Mouse (Mus musculus) cerebellum, adult 9-10 months (tissue): ENCODE measurements around the gene Hyal1.
A peak's percentile ranks its signal among the peaks of the same experiment; 100 is the strongest.

ENCODE experiments used
- DNase-seq: peaks from one replicate; pipeline ENCODE4 v3.0.0; 2022

The Hyal1 gene

DNA sequence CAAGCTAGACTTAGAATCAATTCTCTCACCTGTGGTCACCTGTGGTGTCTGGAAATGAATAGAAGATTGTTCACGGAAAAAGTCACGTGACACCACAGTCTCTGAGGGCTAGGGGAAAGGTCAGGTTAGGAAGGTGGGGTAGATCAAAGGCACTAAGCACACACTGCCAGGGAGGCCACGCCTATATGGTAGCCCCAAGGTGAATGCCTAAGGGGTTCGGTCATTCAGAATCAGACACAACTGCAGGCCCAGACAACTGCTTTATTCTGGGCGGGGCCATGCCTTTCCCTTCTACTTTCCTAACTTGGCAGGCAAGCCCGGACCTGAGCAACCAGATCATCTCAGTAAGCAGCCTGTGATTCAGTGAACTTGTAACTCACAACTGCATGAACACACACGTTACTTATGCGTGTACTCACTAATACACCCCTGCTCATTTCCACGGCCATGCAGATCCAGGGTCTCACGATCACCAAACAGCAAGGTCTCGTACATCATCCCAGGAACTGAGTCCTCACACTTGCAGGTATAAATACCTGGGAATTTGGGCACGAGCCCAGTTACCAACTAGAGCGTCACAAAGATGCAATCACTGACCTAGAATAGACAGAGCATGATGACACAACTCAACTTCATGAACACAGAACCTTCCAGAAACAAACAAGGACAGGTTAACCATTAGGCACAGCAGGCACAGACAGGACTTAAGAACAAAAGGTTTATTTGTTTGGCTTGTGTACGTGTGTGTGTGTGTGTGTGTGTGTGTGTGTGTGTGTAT, 959 bp upstream of the Hyal1 start:
- DNase-seq: no peak

- no peak for DNase-seq
Observed at GRCm38 (mm10) chr9:107577871-107578270, 1.1 kb downstream of the Hyal1 start.

- DNase-seq: no peak
Observed at GRCm38 (mm10) chr9:107578587-107578986, 1.9 kb downstream of the Hyal1 start, which contains the start of gene Naa80. Gene Naa80 (plus strand): TSS chr9:107578887.

DNA sequence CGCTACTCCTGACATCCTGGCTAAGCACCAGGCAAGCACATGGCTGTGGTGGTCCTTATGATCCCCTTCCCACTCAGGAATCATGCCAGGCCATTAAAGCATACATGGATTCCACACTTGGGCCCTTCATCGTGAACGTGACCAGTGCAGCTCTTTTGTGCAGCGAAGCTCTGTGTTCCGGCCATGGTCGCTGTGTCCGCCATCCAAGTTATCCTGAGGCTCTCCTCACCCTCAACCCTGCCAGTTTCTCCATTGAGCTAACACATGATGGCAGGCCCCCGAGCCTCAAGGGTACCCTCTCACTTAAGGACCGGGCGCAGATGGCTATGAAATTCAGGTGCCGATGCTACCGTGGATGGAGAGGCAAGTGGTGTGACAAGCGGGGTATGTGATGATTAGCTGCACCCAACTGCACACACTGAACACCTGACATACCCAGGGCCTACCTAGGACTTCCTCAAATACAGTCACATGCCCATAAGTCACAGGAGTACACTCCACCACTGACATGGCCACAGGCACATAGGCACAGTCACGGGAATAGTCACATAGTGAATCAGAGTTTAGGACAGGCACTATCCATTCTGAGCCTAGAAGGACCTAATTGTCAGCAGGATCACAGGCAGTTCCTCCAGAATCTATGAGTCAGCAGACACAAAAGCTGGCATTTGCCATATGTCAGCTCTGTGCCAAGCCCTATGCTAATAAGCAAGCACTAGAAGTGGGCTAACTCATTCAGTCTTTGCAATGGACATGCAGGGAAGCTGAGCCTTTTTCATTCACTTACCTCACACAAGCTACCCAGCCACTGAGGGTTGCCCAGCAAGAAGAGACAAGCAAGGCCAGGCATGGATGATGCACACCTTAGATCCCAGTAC, 2.5 kb downstream of the Hyal1 start:
- DNase-seq: peak; percentile 78

GRCm38 (mm10) chr9:107580501-107581317, 4.0 kb downstream of the Hyal1 start, which contains the start of gene Hyal3:
Gene Hyal3 (plus strand): TSS chr9:107580818.
- peak; percentile 91 for DNase-seq

DNA sequence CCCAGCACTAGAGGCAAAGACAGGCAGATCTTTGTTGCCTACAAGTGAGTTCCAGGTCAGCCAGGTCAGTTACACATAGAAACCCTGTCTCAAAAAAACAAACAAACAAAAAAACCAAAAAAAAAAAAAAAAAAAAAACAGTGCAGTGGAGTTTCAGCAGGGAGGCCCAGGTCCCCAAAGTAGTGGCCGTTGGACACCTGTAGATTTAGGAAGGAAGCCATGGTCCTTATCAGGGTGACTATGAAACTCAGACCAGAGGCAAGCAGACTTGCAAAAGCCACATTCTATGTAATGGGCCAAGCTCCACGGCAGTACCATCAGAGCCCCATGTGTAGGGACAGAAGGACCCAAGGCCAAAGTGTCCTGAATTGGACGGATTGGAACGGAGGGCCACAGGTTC, 4.9 kb downstream of the Hyal1 start:
- no peak for DNase-seq

- no peak for DNase-seq
Observed at GRCm38 (mm10) chr9:107582509-107583062, 5.9 kb downstream of the Hyal1 start.

GRCm38 (mm10) chr9:107583174-107583573, 6.4 kb downstream of the Hyal1 start:
- DNase-seq: no peak

DNA sequence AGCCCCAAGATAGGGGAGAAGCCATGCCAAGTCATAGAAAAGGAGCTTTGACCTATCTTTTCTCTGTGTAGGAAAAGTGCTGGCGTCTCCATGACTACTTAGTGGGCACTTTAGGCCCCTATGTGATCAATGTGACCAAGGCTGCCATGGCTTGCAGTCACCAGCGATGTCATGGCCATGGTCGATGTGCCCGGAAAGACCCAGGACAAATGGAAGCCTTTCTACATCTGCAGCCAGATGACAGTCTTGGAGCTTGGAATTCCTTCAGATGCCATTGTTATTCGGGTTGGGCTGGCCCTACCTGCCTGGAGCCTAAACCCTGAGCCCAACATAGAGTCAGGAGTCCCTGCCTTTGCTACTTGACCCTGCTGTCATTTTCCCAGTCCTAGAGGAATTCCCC, 9.8 kb downstream of the Hyal1 start:
- DNase-seq: no peak

DNA sequence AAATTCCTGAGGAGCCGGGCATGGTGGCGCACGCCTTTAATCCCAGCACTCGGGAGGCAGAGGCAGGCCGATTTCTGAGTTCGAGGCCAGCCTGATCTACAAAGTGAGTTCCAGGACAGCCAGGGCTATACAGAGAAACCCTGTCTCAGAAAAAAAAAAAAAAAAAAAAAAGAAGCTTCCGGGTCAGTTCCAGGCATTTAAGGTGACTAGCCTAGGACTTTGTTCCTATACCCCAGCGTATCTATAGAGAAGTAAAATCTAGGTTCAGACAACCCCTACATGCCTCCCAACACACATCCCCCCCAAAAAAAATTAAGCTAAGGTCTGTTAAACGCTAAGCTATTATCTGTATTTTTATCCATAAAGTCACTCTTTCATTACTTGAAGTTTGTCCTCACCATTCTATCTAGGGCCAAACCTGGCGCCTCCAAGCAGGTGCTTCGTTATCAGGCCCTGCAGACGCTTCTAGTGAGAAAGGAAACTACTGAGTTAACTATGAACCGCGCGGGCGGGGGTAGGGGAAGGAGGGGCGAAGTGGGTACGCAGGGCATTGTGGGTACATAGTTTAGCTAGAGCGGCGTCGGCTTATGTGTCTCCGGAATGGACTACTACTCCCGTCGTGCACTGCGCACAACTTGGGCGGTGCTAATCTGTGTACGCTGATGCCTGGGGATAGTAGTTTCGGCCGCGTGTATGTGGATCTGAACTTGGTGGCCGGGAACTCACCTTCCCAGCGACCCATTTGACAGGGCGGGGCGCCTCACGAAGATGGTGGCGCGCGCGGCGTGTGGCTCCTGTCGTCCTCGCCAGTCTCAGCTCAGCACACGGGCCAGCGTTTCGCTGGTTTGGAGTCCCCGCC, 10.5 kb downstream of the Hyal1 start, which contains the start of gene Ifrd2:
TSS of gene Ifrd2 (plus strand) at position 669 of the 859 bp plus-strand sequence.
- peak; percentile 99 for DNase-seq

DNA sequence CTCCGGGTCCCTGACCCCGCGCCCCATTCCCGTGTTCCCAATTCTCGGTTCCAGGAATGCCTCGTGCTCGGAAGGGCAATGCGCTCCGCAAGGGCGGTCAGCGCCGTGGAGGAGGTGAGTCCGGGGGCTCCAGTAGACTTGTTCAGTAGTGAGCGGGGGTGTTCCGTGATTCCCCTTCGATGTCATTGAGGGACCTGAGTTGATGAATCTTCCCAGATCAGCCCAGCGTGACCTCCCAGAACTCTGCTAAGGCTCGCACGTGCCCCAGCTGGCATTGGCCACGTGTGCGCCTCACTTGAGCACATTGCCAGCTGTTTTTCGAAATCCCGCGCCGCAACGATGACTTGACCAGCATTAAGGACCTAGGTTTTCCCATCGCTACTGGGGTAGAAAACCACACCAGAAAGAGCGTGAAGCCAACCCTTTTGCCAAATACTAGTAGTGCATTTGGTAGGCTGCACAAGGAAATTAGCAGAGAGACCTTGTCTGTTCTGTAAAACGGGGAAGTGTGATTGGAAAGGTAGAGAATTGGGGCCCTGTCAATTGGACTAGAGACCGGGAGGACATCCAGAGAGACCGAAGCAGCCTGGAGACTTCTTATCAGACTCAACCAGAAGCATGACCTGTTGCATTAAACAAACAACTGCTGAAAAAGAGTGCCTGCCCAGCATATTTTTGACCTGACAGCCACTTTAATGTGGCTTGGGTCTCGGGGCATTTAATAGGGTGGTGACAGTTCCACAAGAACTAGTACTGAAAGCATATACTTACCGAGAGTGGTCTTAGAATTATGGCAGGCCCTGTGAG, 11.3 kb downstream of the Hyal1 start:
- no peak for DNase-seq

GRCm38 (mm10) chr9:107590058-107590772, 13.5 kb downstream of the Hyal1 start:
- DNase-seq: no peak

DNA sequence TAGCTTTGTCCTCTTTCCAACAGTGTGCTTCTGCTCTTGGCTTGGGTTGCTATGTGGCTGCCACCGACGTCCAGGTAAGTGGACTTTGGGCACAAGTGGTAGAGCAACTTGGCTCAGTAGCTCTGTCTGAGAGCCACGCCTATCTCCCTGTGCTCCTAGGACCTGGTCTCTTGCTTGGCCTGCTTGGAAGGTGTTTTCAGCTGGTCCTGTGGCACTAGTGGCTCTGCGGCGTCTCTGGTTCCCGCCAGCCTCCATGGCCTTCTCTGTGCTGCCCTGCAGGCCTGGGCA, 14.0 kb downstream of the Hyal1 start:
- DNase-seq: no peak

- DNase-seq: peak; percentile 93
Observed at GRCm38 (mm10) chr9:107593101-107593976, 16.6 kb downstream of the Hyal1 start.

DNA sequence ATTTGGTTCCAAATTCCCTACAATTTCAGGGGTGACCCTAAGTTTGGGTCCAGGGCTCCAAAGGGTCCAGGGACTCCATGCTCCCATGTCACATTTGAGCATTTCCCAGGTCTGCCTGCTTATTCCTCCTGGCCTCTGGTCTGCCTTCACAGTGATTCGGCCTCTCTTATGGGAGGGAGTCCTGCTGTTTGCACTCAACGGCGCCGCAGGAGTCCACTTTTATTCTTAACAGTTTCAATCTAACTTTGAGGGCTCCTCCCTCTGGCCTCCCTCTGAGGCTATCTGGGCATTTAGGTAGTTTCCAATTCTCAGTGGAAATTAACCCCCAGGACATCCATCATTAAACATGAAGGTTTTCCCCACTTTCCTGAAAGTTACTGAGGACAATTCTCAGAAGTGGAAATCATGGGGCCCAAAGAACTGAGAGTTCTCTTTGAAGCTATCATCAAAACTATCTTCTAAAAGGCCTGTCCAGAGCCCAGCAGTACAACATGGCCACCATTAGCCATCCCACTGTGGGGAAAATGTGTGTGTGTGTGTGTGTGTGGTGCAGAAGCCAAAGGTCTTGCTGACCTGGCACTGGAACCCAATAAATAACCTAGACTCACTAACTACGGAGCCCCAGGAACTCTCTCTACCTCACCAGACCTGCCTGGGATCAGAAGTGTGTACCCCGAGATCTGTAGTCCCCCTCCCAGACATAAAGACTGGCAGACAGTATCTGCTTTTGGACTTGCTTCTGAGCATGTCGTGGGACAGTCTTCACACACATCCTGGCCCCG, 17.7 kb downstream of the Hyal1 start:
- DNase-seq: no peak

- no peak for DNase-seq
Observed at GRCm38 (mm10) chr9:107596619-107597569, 20.2 kb downstream of the Hyal1 start.

- DNase-seq: no peak
Observed at GRCm38 (mm10) chr9:107598385-107598784, 21.7 kb downstream of the Hyal1 start.
